Mouse (Mus musculus): ENCODE measurements around the gene Atp8a2. TPM values are rescaled to one million over a fixed set of nuclear protein-coding genes. Genes with fewer than 3 reads are reported as not detected.
"Not testable (repeated sequence)": the region's sequence is repeated elsewhere in the genome, so short reads cannot be mapped to it uniquely, and the experiment has no call there.

The Atp8a2 gene
- polyA plus RNA-seq, 1 experiment from 2014 or later, result 23.8 TPM

DNA sequence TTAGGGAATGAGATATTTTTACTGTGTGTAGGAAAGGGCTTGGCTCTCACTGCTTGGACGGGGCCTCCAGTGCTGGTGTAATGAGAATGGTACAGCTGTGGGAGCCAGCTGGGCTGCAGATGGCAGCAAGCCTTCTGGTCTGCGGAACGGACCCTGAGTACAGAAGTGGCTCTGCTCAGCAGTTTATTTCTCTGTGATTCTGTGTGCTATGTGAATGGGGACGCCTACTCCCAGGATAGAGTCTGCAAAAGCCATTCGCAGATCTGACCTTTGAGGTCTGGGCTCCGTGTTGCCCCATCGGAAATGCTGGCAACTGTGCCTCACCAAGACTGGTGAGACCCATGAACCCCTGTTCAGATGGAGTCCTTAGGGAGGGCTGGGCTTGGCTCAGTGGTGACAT is 569.2 kb downstream of the Atp8a2 start:
- Histone ChIP-seq H3K27ac (no peak overlapping the region), H3K9me3 (no peaks in the 10 kb centered on the region), H3K9ac (peak overlapping the region; percentile 22; the same call in 1 of the 2 replicates), H3K36me3 (no peaks in the 10 kb centered on the region), H3K4me3 (peak overlapping the region; percentile 66), H3K4me2 (replicated peaks) (peak overlapping the region; percentile 80), H3K27me3 (replicated peaks) (peaks cover 22% of the 10 kb centered on the region), H3K4me1 (peaks cover 25% of the 10 kb centered on the region)
- 28% methylated on average over 7 of the region's 7 CpGs for WGBS
- no peak for ATAC-seq (ENCODE audit: low FRiP score, low read depth)

DNA sequence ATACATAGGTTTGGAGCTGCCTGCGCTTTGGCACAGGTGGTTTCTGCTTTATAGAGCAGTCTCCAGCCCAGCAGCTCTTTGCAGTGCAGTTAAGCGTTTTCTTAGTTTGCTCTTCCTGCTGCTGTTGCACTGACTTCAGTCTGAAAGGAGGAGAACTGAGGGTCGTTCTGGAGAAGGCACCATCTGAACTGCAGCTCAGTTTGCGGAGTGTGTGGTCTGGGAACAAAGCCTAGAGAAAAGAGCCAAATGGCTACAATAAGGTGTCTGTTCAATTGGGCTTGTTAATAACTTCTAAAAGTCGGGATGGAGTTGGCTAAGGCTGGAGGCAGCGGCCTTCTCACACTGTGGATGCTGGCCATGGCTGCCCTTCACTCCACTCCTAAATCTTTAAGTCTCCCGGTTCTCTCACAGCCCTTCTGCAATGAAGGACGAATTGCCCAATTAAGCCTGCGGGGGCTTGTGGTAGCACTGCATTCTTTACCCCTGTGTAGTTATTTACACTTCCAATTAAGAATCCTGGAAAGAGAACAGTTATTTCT is 569.8 kb downstream of the Atp8a2 start:
- peak overlapping the region; percentile 22; the same call in 1 of the 2 replicates for H3K9ac ChIP-seq
- H3K27me3 ChIP-seq (replicated peaks), result peaks cover 22% of the 10 kb centered on the region
- H3K27ac ChIP-seq, result no peak overlapping the region
- H3K4me2 ChIP-seq (replicated peaks), result peak overlapping the region; percentile 80
- H3K4me1 ChIP-seq, result peaks cover 25% of the 10 kb centered on the region
- 11% methylated on average over 9 of the region's 9 CpGs for WGBS
- no peaks in the 10 kb centered on the region for H3K9me3 ChIP-seq
- H3K36me3 ChIP-seq, result no peaks in the 10 kb centered on the region
- ATAC-seq (ENCODE audit: low FRiP score, low read depth), result no peak
- H3K4me3 ChIP-seq, result peak overlapping the region; percentile 66

DNA sequence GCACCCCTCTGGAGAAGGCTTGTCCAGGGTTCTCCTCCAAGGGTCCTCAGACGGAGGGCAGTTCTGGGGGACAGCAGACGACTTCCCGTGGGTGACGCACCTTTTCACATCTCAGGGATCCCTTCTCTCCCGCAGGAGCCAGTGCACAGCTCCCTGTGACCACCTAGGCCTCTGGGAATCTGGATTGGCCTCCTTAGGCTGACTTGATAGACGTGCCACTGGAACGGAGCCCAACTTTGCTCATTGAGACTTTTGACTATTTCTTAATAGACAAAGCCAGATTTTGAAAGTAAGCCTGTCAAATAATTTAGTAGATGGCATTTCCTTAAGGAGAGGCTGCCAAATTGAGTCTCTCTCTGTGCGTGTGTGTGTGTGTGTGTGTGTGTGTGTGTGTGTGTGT is 570.3 kb downstream of the Atp8a2 start:
- Histone ChIP-seq H3K36me3 (no peaks in the 10 kb centered on the region), H3K4me3 (peak overlapping the region; percentile 66), H3K4me1 (peaks cover 25% of the 10 kb centered on the region), H3K27ac (no peak overlapping the region), H3K4me2 (replicated peaks) (peak overlapping the region; percentile 80), H3K27me3 (replicated peaks) (peaks cover 22% of the 10 kb centered on the region), H3K9ac (0 out of 2 replicates have a peak overlapping the region, but pooled peaks have one; percentile 69), H3K9me3 (no peaks in the 10 kb centered on the region)
- 33% methylated on average over 8 of the region's 8 CpGs for WGBS
- ATAC-seq (ENCODE audit: low FRiP score, low read depth), result no peak

DNA sequence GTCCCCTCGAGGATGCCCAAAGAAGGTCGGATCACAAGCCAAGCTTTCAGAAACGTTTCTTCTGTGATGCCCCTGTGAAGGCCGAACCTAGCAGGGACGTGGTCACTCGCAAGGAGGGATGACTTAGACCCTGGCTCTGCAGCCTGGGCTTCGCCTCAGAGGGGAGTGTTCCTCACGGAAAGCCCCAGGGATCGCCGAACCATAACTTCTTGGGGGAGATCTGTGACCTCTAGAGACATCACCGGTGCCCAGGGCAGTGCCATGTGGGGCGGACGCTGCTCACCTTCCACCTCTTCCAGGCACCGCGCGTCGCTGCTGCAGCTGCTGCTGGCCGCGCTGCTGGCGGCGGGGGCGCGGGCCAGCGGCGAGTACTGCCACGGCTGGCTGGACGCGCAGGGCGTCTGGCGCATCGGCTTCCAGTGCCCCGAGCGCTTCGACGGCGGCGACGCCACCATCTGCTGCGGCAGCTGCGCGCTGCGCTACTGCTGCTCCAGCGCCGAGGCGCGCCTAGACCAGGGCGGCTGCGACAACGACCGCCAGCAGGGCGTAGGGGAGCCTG is 571.1 kb downstream of the Atp8a2 start:
- Histone ChIP-seq H3K4me1 (peaks cover 25% of the 10 kb centered on the region), H3K4me3 (peak overlapping the region; percentile 66), H3K27me3 (replicated peaks) (peaks cover 22% of the 10 kb centered on the region), H3K4me2 (replicated peaks) (peak overlapping the region; percentile 80), H3K9me3 (no peaks in the 10 kb centered on the region), H3K9ac (peak overlapping the region; percentile 69), H3K36me3 (no peaks in the 10 kb centered on the region), H3K27ac (peak overlapping the region; percentile 42; the same call in 1 of the 2 replicates)
- peak; percentile 54 for ATAC-seq (ENCODE audit: low FRiP score, low read depth)
- under 1% methylated on average over 51 of the region's 51 CpGs for WGBS

DNA sequence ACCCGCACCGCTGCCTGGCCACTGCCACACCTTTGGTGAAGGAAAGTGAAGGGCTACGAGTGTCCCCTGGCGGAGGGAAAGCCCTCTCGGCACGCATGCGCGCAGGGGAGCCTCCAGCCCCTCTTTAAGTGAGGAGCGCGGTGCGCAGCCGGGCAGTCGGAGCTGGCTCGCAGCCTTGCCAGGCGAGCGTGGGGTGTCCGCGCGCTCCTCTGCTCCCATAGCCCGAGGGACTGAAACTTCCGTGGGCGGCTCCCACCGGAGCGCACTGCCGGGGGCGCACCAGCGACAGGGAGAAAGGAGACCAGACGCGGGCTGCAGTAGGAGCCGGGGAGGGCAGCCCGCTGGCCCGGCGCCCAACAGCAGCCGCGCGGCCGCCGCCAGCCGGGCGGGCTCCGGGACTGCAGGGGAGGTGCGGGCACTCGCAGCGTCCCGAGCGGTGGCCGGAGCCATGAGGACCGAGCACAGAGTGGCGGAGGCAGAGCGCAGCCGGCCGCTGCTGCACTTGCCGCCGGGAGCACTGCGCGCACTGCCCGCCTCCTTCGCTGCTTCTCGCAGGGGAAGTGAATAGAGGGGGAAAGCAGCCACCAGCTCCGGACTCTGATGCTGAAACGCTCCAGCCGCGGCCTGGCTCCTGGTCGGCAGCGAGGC is 571.7 kb downstream of the Atp8a2 start, which contains the start of gene Shisa2:
Gene Shisa2, plus strand, starts transcription at position 151 of the 648 bp plus-strand sequence.
- Histone ChIP-seq H3K4me1 (peaks cover 25% of the 10 kb centered on the region), H3K9ac (peak within 1 kb of the TSS; percentile 69), H3K27me3 (replicated peaks) (peaks cover 22% of the 10 kb centered on the region), H3K36me3 (no peaks in the 10 kb centered on the region), H3K27ac (peak within 1 kb of the TSS; percentile 42; the same call in 1 of the 2 replicates), H3K4me3 (peak within 1 kb of the TSS; percentile 66), H3K4me2 (replicated peaks) (peak within 1 kb of the TSS; percentile 80), H3K9me3 (no peaks in the 10 kb centered on the region)
- peak; percentile 89 for ATAC-seq (ENCODE audit: low FRiP score, low read depth)
- under 1% methylated on average over 65 of the region's 65 CpGs for WGBS

DNA sequence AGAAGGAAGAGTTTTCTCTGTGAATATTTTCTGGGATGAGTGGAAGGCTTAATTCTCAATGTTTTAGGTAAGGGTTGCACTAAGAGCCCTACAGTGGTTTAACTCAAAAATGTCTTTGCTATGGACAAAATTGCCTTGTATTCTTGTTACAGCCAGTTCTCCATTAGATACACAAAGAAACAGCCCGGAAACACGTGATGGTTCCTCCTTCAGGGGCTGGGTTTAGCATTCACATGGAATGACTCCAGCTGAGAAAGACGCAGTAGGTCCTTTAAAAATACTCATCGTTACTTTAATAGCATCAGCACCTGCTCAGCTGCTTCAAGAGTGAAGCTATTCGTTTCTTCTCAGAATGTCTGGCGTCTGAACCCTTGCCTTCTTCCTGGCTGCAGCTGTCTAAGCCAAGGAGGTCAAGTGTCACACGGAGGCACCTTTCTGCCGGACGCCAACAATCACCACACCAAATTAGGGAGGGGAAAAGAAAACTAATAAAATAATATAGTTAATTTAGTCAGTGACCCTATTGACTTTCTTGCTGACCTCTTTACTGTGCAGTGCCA is 572.6 kb downstream of the Atp8a2 start:
- Histone ChIP-seq H3K27me3 (replicated peaks) (peaks cover 22% of the 10 kb centered on the region), H3K36me3 (no peaks in the 10 kb centered on the region), H3K9ac (no peak overlapping the region), H3K27ac (no peak overlapping the region), H3K4me3 (no peak overlapping the region), H3K4me2 (replicated peaks) (peak overlapping the region; percentile 80; the same call in 1 of the 2 replicates), H3K4me1 (peaks cover 25% of the 10 kb centered on the region), H3K9me3 (no peaks in the 10 kb centered on the region)
- no peak for ATAC-seq (ENCODE audit: low FRiP score, low read depth)
- WGBS, result 22% methylated on average over 9 of the region's 9 CpGs

DNA sequence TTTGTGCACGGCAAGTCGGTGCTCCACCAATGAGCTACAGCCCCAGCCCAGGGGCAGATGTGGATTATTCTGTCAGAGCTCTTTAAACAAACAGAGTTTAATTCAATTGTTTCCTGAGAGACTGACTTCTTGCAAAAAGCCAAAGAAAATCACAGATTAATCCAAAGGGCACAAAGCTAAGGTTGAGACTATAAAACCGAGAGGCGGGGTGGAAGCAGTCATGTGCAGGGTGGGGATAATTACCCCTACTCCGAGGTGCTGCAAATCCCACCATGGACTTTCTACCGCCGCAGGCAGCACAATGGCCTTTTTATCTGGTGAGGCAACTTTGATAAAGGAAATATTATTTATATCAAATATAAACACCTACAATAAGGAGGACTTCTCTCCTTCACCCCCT is 580.2 kb downstream of the Atp8a2 start:
- Histone ChIP-seq H3K27me3 (replicated peaks) (no peaks in the 10 kb centered on the region), H3K36me3 (no peaks in the 10 kb centered on the region), H3K4me2 (replicated peaks) (no peak overlapping the region), H3K4me3 (no peak overlapping the region), H3K27ac (no peak overlapping the region), H3K4me1 (no peaks in the 10 kb centered on the region), H3K9me3 (no peaks in the 10 kb centered on the region), H3K9ac (no peak overlapping the region)
- no peak for ATAC-seq (ENCODE audit: low FRiP score, low read depth)
- WGBS, result 51% methylated on average over 7 of the region's 7 CpGs

DNA sequence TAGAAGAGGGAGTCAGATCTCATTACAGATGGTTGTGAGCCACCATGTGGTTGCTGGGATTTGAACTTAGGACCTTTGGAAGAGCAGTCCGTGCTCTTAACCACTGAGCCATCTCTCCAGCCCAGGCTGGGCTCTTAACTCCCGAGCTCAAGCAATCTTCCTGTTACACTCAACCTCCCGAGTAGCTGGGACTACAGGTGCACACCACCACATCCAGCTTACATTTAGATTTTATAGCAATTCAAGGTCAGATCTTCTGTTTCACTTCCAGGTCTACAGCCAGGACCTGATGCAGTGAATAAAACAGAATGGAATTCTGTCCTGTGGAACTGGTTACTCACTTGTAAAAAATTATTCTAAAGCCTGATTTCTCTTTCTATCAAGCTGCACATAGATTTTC is 582.8 kb downstream of the Atp8a2 start:
- H3K36me3 ChIP-seq; H3K9me3 ChIP-seq; H3K27me3 ChIP-seq (replicated peaks); H3K4me1 ChIP-seq; H3K4me3 ChIP-seq; H3K27ac ChIP-seq; ATAC-seq (ENCODE audit: low FRiP score, low read depth); H3K4me2 ChIP-seq (replicated peaks); H3K9ac ChIP-seq: not testable (repeated sequence)
- WGBS, result 75% methylated on average over 3 of the region's 3 CpGs

DNA sequence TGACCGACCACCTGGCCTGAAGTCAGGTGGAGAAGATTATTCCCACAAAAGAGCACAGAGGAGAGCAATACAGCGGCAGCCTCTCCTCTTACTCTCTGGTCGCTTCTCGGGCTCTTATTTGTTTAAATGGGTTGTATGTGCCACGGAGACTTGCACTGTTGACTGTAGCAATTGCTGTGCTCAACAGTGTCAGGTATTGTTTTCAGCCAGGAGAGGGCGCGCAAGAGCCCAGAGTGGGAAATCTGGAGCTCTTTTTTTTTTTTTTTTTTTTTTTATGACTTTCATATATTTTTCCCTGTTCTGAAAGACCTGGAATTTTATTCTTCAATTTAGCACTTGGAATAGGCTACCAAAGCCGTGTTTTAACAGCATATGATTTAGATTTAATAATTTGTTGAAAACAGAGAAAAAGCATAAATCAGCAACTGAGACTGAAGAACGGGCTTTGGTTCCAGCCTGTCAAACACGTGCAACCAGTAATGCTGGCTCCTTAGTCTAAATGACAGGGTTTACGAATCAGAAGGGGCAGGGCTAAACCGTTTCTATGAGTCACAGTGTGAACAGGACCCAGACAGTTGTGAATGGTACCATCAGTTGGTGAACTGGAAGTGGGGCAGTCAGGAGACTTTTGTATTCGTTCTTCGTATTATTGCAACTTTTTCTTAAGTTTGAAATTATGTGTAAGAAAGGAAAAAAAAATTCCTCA is 583.9 kb downstream of the Atp8a2 start:
- WGBS, result 52% methylated on average over 14 of the region's 14 CpGs
- Histone ChIP-seq H3K27me3 (replicated peaks) (no peaks in the 10 kb centered on the region), H3K4me3 (no peak overlapping the region), H3K9ac (no peak overlapping the region), H3K27ac (no peak overlapping the region), H3K4me2 (replicated peaks) (no peak overlapping the region), H3K36me3 (no peaks in the 10 kb centered on the region), H3K9me3 (no peaks in the 10 kb centered on the region), H3K4me1 (no peaks in the 10 kb centered on the region)
- no peak for ATAC-seq (ENCODE audit: low FRiP score, low read depth)

DNA sequence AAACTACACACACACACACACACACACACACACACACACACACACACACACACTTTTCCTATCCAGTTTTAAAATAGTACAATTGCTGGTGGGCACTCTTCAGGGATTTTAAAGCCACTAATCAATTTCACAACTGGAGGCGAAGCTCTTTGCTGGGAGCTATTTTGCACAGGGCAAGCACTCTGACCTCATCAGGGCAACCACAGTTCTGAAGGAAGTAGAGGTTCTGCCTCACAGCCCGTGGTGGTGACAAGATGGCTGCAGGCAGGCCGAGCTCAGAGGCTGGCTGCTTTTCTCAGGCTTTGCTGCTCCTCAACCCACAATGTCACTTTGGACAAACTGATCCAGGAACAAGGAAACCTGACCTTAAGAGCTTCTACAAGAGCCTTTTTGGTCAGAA is 590.0 kb downstream of the Atp8a2 start:
- H3K4me1 ChIP-seq, result no peaks in the 10 kb centered on the region

DNA sequence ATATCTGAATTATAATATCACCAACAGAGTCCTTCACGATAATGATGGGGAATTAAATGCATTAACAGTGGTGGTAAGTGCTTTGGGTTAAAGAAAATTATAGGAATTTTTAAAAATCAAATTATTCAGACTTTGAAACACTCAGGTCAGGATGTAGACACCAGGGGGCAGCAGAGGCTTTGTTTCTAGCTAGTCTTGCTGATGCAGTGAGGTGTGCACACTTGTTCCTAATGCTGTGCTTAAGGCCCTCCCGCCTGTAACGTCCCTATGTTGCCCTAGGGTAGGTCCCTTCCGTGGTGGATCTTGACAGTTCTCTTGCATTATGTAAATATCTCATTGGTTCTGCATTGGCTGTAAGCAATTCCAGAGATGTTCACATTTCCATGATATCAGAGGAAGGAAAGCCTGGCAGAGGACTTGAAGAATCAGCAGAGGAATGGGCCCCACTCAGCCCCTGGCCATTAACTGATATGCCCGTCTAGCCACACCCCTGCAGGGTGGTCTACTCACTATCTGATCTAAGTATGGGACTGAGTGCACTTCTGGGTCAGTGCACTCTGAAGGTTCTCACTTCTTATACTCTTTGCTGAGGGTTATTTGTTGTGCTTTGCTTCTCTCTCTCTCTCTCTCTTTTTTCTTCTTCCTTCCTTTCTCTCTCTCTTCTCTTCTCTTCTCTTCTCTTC is 591.2 kb downstream of the Atp8a2 start:
- H3K36me3 ChIP-seq, result no peaks in the 10 kb centered on the region
- H3K9me3 ChIP-seq, result no peaks in the 10 kb centered on the region
- H3K9ac ChIP-seq, result no peak overlapping the region
- ATAC-seq (ENCODE audit: low FRiP score, low read depth), result peak; percentile 66; the same call in 1 of the 2 replicates
- no peaks in the 10 kb centered on the region for H3K27me3 ChIP-seq (replicated peaks)
- H3K4me3 ChIP-seq, result no peak overlapping the region
- no peak overlapping the region for H3K27ac ChIP-seq
- H3K4me1 ChIP-seq, result no peaks in the 10 kb centered on the region
- H3K4me2 ChIP-seq (replicated peaks), result no peak overlapping the region
- 21% methylated on average over 5 of the region's 5 CpGs for WGBS

More for the DNA sequence above, 590.0 kb downstream of the Atp8a2 start:
- Histone ChIP-seq H3K9ac (no peak overlapping the region), H3K36me3 (no peaks in the 10 kb centered on the region), H3K27me3 (replicated peaks) (no peaks in the 10 kb centered on the region), H3K4me2 (replicated peaks) (no peak overlapping the region), H3K4me3 (no peak overlapping the region), H3K9me3 (no peaks in the 10 kb centered on the region), H3K27ac (no peak overlapping the region)
- 51% methylated on average over 3 of the region's 3 CpGs for WGBS
- no peak for ATAC-seq (ENCODE audit: low FRiP score, low read depth)

Data from neural tube, embryonic 12.5 days (tissue).